Mouse (Mus musculus) erythroblast, embryonic 14.5 days (primary cell): ENCODE measurements at regions not wholly inside any gene's neighbourhood (a gene's known extent, or its start where the extent isn't known, plus 50 kb on each side); places are given as distances from the start of the nearest gene placed in this dataset.

Experiments used
- GATA1 ChIP-seq: IDR thresholded peaks from 2 replicates; pipeline ENCODE4 v1.6.1; 2012; ENCODE audit warnings: low read length, inconsistent platforms, mixed read lengths
- TAL1 ChIP-seq: IDR thresholded peaks from 3 replicates; pipeline ENCODE4 v1.6.1; 2012; ENCODE audit warnings: low read length, inconsistent platforms, mixed read lengths

- TF ChIP-seq GATA1 = no peak
- no peak for TF ChIP-seq TAL1
Measured at GRCm38 (mm10) chr10:83963232-83963760, 240.6 kb downstream of the 1500009L16Rik start.
